Mouse (Mus musculus): ENCODE data around the gene Znrf2. TPM values are rescaled to one million over a fixed set of nuclear protein-coding genes. Genes with fewer than 3 reads are reported as not detected.
A peak's percentile ranks its signal among the peaks of the same experiment; 100 is the strongest.

Gene Znrf2
- total RNA-seq, 2 experiments from 2014 or later = 39.3 to 51.6 TPM

DNA sequence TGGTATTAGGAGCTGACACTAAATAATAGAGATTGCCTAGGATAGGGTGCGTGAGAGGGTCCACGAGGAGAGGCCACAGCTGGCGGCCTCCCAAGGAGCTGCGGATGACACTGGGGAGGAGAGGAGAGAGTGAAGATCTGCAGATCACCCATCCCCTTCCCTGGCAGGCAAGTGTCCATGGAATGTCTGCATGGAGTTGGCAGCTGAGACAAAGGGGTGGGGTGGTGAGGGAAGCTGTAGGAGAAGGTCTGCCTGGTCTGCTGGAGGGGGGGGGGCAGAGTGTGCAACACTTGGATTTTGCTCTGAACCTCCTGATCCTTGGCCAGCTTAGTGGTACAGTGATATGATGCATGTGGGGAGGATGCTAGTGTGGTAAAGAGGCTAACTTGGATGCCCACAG lies 98.3 kb downstream of the Znrf2 start:
- no peak for DNase-seq (ENCODE audit: low spot score in 2 of 2)

GRCm38 (mm10) chr6:54916163-54916562 lies 99.4 kb downstream of the Znrf2 start:
- DNase-seq (ENCODE audit: low spot score in 2 of 2) = no peak

GRCm38 (mm10) chr6:54916941-54917340 lies 100.2 kb downstream of the Znrf2 start:
- no peak for DNase-seq (ENCODE audit: low spot score in 2 of 2)

DNA sequence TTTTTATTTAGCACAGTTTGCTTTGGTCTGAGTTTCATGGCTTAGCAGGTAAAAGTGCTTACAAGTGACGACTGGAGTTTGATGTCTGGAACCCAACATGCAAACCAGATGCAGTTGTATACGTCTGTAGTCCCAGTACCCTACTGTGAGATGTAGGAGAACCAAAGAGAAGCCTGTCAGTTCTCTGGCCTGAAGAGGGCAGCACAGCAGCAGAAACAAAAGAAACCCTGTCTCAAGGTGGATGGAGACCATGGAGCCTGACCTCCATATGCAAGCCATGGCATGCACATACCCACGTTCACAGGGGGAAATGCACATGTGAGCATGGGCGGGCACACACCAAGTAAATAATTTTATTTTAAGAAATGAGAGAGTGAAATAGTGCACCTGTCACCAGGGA lies 100.8 kb downstream of the Znrf2 start:
- DNase-seq (ENCODE audit: low spot score in 2 of 2) = peak; percentile 45 to 51

DNA sequence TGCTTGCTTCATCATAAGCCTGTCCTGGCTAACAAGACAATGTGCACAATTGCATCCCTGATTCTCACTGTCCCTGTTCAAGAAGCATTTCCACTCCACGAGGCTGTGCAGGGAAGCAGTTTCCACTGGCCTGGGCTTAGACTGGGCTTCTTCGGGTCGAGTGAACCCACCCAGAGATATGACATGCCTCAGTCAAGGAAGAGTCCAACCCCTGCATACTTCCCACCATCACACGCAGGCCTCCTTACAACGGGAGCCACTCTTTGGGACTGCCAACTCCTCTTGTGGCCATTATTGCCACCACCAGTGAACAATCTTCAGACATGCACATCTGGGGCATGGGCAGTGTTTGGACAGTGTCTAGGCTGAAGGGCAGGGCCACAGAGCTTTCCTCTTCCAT lies 101.8 kb downstream of the Znrf2 start:
- no peak for DNase-seq (ENCODE audit: low spot score in 2 of 2)

- no peak for DNase-seq (ENCODE audit: low spot score in 2 of 2)
These were observed 107.8 kb downstream of the Znrf2 start for GRCm38 (mm10) chr6:54924538-54924937.

- no peak for DNase-seq (ENCODE audit: low spot score in 2 of 2)
These were observed 109.2 kb downstream of the Znrf2 start for GRCm38 (mm10) chr6:54925736-54926440.

- DNase-seq (ENCODE audit: low spot score in 2 of 2) = no peak
These were observed 110.2 kb downstream of the Znrf2 start for GRCm38 (mm10) chr6:54926899-54927298.

DNA sequence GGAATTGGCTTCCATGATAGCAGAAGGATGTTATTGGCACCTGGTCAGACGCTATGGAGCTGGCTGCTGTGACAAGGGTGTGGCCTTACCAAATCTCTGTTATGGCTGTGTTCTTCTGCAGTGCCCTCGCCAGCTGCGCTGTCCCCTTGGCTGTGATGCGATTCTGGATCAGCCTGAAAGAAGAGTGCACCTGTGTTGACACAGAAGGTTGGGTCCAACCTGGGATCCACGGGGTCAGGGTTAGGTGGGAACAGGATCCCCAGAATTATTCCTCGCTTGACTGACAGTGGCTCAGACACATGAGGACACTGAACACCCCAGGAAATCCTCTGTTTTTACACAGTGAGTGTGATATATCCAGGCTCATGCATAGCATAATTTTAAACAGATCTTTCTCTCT lies 111.2 kb downstream of the Znrf2 start:
- DNase-seq (ENCODE audit: low spot score in 2 of 2) = no peak

DNA sequence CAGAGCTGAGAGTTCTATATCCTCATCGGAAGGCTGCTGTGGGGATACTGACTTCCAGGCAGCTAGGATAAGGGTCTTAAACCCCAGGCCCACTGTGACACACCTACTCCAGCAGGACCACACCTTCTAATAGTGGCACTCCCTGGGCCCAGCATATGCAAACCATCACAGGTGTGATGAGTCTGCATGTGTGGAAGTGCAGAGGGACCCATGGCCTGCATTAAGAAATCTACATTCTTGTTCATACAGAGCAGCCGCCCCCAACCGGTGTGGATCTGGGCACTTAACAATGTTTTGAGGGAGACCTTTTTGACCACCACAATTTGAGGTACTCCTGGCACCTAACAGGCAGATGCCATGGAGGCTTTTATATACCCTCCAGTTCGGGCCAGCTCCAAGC lies 114.9 kb downstream of the Znrf2 start:
- no peak for DNase-seq (ENCODE audit: low spot score in 2 of 2)

DNA sequence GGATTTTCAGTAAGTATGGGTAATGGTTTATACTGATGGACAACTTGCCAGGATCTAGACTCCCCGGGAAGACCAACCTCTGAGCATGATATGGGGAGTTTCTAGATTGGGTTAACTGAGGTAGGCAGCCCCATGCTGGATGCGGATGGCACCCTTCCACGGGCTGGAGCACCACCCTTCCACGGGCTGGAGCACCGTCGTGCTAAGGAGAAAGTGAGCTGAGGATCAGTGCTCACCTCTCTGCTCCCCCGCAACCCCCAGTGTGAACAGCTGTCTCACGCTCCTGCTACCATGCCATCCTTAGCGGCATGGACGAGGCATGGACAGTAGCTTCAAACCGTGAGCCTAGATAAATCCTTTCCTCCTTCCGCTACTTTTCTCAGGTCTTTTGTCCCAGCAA lies 115.8 kb downstream of the Znrf2 start:
- DNase-seq (ENCODE audit: low spot score in 2 of 2) = no peak

GRCm38 (mm10) chr6:54933216-54933615 lies 116.5 kb downstream of the Znrf2 start:
- DNase-seq (ENCODE audit: low spot score in 2 of 2) = no peak

DNA sequence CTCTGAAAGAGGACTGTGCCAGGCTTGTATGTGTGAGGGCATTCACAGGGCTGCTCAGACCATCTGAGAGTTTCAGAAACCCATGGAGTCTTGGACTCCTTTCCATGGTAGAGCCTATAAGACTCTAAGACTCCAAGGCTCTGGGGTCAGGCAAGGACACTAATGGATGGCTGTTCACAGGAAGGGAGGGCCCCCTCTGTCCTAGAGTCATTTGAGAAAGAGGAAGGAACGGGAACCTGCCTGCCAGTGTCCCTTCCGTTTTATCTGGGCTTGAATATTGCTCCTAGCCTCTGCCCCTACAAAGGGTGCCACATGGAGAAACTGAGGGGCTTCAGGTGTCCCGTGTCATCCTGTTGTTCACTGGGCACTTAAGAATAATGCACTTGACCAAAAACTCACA lies 117.2 kb downstream of the Znrf2 start:
- no peak for DNase-seq (ENCODE audit: low spot score in 2 of 2)

DNA sequence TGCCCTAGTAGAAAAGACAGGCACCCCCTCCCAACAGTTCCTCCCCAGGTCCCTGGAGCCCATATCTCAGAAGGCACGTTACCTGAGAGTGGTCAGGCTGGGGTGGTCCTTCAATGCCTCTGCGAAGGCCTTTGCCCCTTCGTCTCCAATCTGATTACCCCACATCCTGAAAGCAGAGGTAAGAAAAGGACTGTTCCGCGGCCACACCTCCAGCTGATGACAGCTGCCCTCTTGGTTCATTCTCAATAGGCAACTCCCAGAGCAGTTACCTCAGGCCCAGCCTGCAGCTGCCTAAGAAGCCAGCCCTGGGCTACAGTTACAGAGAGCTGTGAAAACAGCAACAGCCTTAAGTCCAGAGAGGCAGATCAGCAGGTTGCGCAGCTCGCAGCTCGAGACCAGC lies 117.6 kb downstream of the Znrf2 start:
- DNase-seq (ENCODE audit: low spot score in 2 of 2) = no peak

DNA sequence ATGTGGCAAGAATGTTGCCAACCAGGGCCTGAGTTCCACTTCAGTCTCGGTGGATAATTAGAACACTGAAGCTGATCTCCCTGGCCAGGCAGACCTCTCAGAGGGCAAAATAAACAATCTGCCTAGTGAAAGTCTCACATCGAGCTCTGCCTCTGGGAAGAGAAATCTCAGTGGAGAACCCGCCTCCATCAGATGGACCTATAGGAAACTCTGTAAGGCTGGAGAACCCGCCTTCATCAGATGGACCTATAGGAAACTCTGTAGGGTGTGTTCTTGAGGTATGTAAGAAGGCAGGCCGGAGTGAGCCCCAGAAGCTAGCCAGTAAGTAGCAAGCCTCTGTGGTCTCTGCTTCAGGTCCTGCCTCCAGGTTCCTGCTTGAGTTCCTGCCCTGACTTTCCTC lies 118.2 kb downstream of the Znrf2 start:
- no peak for DNase-seq (ENCODE audit: low spot score in 2 of 2)

DNA sequence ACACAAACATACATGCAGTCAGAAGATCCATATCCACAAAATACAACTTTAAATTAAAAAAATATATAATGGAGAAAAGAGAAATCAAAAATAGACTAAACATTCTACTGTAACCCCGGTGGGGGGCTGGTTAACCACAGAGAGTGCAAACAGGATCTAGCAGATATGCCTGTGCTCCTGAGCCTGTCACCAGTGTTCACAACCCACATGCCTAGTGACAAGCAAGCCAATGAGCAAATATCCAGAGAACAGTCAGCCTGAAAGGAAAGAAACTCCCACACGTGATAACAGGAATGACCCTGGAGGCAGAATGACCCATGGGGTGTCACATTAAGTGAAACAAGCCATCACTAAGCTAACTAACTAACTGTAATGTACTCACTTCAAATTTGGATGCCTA lies 119.8 kb downstream of the Znrf2 start:
- no peak for DNase-seq (ENCODE audit: low spot score in 2 of 2)

DNA sequence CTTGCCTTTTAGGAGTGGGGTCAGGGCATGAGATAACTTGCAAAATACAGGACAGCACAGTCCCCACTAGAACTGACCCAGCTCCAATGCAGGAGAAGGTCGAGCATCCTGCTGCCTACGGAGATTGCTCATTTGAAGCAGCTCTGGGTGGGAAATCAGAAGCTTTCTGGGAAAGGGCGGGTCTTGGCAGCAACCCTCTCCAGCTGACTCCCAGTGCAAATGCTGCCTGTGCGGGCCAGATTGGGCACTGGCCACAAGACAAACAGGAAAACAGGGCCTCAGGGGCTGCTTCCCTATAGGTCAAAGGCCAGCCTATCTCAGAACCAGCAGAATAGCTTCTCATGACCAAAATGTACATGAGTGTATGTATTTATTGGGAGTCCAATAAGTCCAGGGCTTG lies 122.9 kb downstream of the Znrf2 start:
- DNase-seq (ENCODE audit: low spot score in 2 of 2) = peak in 1 of 2 experiments; percentile 42

- DNase-seq (ENCODE audit: low spot score in 2 of 2) = no peak
These were observed 123.4 kb downstream of the Znrf2 start for GRCm38 (mm10) chr6:54940126-54940525.

DNA sequence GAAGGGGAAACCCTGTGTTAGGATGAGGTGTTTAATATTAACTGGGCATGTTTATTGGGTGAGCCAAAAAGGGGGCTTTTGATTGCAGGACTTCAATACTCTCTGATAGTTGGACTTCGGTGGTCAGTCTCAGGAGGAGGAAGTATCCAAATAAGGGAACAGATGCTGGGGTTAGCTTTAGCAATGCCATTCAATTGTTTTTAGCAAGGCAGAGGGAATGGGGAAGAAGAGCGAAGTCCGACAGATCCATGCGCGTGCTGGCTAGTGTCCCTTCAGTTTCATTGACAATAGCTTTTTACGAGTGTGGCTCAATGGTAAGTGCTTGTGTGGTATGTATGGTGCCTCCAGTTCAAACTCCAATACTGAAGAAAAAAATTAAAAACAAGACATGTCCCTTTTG lies 124.4 kb downstream of the Znrf2 start:
- no peak for DNase-seq (ENCODE audit: low spot score in 2 of 2)
